Mouse (Mus musculus): ENCODE measurements at regions not wholly inside any gene's neighbourhood (a gene's known extent, or its start where the extent isn't known, plus 50 kb on each side); places are given as distances from the start of the nearest gene placed in this dataset.

DNA sequence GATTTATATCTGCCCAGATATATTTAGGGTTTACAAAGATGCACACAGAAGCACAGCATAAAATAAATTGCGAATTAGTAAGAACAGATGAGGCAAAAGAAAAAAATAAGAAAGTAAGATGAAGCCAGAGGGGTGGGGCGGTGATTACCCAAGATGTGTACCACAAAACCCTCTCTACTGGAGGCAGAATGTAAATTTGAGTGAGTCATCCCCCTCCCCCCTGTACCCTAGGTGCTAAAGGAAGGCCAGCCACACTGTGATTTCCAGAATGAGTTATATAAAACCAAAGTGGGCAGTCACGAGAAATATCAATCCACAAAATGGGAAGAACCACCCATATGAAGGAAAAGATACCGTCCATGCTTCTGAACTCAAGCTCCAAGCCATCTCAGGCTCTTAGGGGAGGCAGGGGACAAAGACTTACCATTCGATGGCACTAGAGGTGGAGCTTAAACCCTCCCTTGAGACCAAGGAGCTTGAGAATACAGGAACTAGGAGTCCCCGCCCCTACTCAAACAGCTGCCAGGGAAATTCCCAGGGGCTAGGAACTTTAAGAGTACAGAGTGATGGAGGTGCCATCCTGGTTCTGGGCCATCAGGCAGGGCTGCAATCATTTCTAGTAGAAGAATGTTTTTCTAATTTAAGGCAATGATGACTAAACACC, 383.8 kb downstream of the Bcor start:
- no peak for TF ChIP-seq POLR2A (IDR thresholded peaks at IDR 0.05; ENCODE audit: low read depth, low read length)
- TF ChIP-seq CTCF (conservative IDR thresholded peaks at IDR 0.05; ENCODE audit: insufficient read depth, insufficient read length, low read depth, low read length) = no peak
- Histone ChIP-seq H3K4me3 (ENCODE audit: insufficient read depth, low read depth, low read length) (no peak overlapping the region), H3K36me3 (ENCODE audit: control insufficient read depth, insufficient read depth, low read length) (no peaks in the 10 kb centered on the region), H3K4me1 (ENCODE audit: control insufficient read depth, insufficient read depth, low read length) (no peaks in the 10 kb centered on the region), H3K27ac (ENCODE audit: insufficient read depth, low read depth, low read length) (no peak overlapping the region), H3K27me3 (replicated peaks; ENCODE audit: control insufficient read depth, insufficient read depth, low read length) (no peaks in the 10 kb centered on the region; the same call in 1 of the 2 replicates)
- no peak for DNase-seq
- 84% methylated on average over 6 of the region's 6 CpGs for WGBS

DNA sequence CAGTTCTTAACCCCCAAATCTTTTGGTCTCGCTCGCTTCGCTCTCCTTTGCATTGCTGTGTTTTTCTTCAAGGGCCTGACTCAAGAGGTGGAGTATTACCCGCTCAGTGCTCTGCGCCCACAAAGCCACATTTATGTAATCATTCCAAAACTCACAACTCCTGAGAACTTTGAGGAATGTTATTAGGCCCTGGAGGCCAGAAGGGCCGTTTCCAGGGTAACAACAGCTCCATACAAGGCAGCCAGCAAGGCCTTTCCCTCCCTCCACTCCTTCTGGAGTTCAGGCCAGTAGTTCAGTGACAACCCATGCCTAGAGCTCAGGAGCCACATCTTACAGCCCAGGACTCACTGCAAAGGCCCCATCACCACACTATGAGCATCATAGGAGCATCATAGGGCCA, 365.1 kb downstream of the Bcor start:
- Histone ChIP-seq H3K27ac (ENCODE audit: insufficient read depth, low read depth, low read length) (no peak overlapping the region), H3K36me3 (ENCODE audit: control insufficient read depth, insufficient read depth, low read length) (no peaks in the 10 kb centered on the region), H3K4me1 (ENCODE audit: control insufficient read depth, insufficient read depth, low read length) (no peaks in the 10 kb centered on the region), H3K27me3 (replicated peaks; ENCODE audit: control insufficient read depth, insufficient read depth, low read length) (no peaks in the 10 kb centered on the region), H3K4me3 (ENCODE audit: insufficient read depth, low read depth, low read length) (no peak overlapping the region)
- TF ChIP-seq CTCF (conservative IDR thresholded peaks at IDR 0.05; ENCODE audit: insufficient read depth, insufficient read length, low read depth, low read length) = no peak
- no peak for TF ChIP-seq POLR2A (IDR thresholded peaks at IDR 0.05; ENCODE audit: low read depth, low read length)
- peak; percentile 54 for DNase-seq
- WGBS = 57% methylated on average over 6 of the region's 6 CpGs

DNA sequence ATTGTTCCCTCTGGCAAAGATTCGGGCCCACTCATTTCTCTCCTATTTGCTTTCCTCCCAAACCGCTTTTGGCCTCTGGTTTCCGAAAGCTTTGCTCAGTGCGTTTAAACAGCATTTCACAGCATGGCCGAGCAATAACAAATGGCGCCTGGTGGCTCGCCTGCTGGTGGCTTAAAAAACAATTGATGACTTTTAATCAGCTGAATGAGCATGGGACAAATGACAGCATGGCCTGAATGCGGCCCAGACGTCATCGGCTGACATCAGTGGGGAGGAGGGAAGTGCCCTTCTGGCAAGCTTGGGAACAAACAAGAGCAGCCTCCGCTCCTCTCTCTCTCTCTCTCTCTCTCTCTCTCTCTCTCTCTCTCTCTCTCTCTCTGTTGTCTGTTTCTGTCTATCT, 362.3 kb downstream of the Bcor start:
- Histone ChIP-seq H3K27ac (ENCODE audit: insufficient read depth, low read depth, low read length) (no peak overlapping the region), H3K36me3 (ENCODE audit: control insufficient read depth, insufficient read depth, low read length) (no peaks in the 10 kb centered on the region), H3K27me3 (replicated peaks; ENCODE audit: control insufficient read depth, insufficient read depth, low read length) (no peaks in the 10 kb centered on the region), H3K4me1 (ENCODE audit: control insufficient read depth, insufficient read depth, low read length) (no peaks in the 10 kb centered on the region), H3K4me3 (ENCODE audit: insufficient read depth, low read depth, low read length) (no peak overlapping the region)
- DNase-seq = peak; percentile 34
- no peak for TF ChIP-seq POLR2A (IDR thresholded peaks at IDR 0.05; ENCODE audit: low read depth, low read length)
- TF ChIP-seq CTCF (conservative IDR thresholded peaks at IDR 0.05; ENCODE audit: insufficient read depth, insufficient read length, low read depth, low read length) = no peak
- WGBS = 72% methylated on average over 11 of the region's 11 CpGs

DNA sequence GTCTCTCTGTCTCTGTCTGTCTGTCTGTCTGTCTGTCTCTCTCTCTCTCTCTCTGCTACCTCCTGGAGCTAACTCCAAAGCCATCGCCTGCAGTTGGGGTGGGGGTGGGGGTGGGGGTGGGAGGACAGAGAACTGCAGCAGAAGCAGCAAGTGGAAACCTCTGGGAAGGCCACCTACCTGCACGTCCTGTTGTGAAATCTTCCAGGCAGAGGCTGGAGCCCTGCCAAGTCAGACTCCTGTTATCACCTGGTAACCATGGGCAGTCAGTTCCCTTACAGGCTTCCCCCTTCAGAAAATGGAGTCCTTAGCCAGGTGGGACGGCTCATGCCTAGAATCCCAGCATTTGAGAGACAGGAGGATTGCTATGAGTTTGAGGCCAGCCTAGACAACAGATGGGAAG, 361.8 kb downstream of the Bcor start:
- 58% methylated on average over 3 of the region's 3 CpGs for WGBS

DNA sequence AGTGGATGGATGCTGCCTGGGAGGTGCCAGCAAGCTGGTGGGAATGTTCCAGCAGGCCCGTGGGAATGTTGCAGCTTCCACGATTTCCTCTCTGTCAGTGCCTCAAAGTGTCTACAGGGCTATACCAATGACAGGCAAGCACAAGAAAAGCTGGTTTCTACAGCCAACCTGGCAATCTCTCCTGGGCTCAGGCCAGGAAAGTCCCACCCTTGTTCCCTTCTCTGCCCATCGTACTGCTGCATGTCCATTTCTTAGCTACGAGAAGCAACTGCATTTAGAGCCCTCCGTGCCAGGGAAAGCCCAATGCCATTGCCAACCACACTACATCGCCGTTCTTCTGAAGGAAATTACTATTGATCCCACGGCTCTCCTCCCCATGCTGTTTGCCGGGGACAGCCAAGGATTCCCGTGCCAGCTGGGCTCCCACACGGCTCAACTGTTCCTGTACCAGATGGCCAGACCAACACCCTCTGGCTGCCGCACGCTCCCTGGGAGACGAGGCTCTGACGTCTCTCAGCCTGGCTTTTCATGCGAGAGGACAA, 359.7 kb downstream of the Bcor start:
- Histone ChIP-seq H3K4me3 (ENCODE audit: insufficient read depth, low read depth, low read length) (no peak overlapping the region), H3K36me3 (ENCODE audit: control insufficient read depth, insufficient read depth, low read length) (no peaks in the 10 kb centered on the region), H3K27ac (ENCODE audit: insufficient read depth, low read depth, low read length) (no peak overlapping the region), H3K27me3 (replicated peaks; ENCODE audit: control insufficient read depth, insufficient read depth, low read length) (no peaks in the 10 kb centered on the region), H3K4me1 (ENCODE audit: control insufficient read depth, insufficient read depth, low read length) (no peaks in the 10 kb centered on the region)
- TF ChIP-seq CTCF (conservative IDR thresholded peaks at IDR 0.05; ENCODE audit: insufficient read depth, insufficient read length, low read depth, low read length) (no peak), POLR2A (IDR thresholded peaks at IDR 0.05; ENCODE audit: low read depth, low read length) (no peak)
- DNase-seq = no peak
- WGBS = 77% methylated on average over 16 of the region's 16 CpGs

More for the DNA sequence above, 361.8 kb downstream of the Bcor start:
- Histone ChIP-seq H3K27ac (ENCODE audit: insufficient read depth, low read depth, low read length) (no peak overlapping the region), H3K4me1 (ENCODE audit: control insufficient read depth, insufficient read depth, low read length) (no peaks in the 10 kb centered on the region), H3K36me3 (ENCODE audit: control insufficient read depth, insufficient read depth, low read length) (no peaks in the 10 kb centered on the region), H3K4me3 (ENCODE audit: insufficient read depth, low read depth, low read length) (no peak overlapping the region), H3K27me3 (replicated peaks; ENCODE audit: control insufficient read depth, insufficient read depth, low read length) (no peaks in the 10 kb centered on the region)
- no peak for DNase-seq
- TF ChIP-seq POLR2A (IDR thresholded peaks at IDR 0.05; ENCODE audit: low read depth, low read length) (no peak), CTCF (conservative IDR thresholded peaks at IDR 0.05; ENCODE audit: insufficient read depth, insufficient read length, low read depth, low read length) (no peak)

DNA sequence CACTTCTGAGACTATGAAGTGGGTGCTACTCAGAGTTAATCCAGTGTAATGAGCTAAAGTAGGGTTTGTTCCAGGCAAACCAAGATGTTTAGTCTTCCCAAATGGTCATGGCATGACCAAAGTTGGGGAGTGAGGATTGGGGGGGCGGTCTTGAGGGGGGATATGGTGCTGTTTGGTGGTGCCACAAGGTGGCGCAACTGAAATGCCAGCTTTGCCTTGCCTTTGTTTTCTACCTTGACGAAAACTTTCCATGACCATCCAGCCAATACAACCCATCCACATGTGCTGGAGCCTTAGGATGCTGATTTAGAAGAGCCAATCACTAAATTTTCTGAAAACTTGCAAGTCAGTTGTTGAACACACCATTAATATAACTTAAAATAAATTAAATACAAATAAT, 358.9 kb downstream of the Bcor start:
- Histone ChIP-seq H3K4me1 (ENCODE audit: control insufficient read depth, insufficient read depth, low read length) (no peaks in the 10 kb centered on the region), H3K36me3 (ENCODE audit: control insufficient read depth, insufficient read depth, low read length) (no peaks in the 10 kb centered on the region), H3K4me3 (ENCODE audit: insufficient read depth, low read depth, low read length) (no peak overlapping the region), H3K27me3 (replicated peaks; ENCODE audit: control insufficient read depth, insufficient read depth, low read length) (no peaks in the 10 kb centered on the region), H3K27ac (ENCODE audit: insufficient read depth, low read depth, low read length) (no peak overlapping the region)
- whole genome bisulfite sequencing = 66% methylated on average over 3 of the region's 3 CpGs
- no peak for DNase-seq
- TF ChIP-seq POLR2A (IDR thresholded peaks at IDR 0.05; ENCODE audit: low read depth, low read length) (no peak), CTCF (conservative IDR thresholded peaks at IDR 0.05; ENCODE audit: insufficient read depth, insufficient read length, low read depth, low read length) (peak; percentile 31; the same call in 1 of the 2 replicates)

DNA sequence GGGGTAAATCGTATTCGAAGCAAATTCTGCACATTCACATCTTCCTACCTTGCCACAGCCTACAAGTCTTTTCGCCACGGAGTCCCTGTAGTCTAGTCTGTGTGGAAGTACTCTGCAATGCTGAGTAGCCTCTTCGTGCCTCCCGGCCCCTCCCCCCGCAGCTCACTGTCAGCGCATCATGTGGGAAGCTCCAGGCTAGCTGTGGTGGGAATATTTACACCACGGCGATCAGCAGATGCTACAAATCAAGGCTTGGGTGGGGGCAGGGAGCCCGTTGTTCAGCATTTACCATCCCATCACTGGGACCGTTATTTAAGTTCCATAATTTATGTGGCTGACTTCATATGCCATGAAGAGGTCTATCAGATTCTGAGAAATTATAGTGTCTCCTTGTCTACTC, 358.5 kb downstream of the Bcor start:
- no peaks in the 10 kb centered on the region for H3K27me3 ChIP-seq (replicated peaks; ENCODE audit: control insufficient read depth, insufficient read depth, low read length)
- no peak for DNase-seq
- H3K27ac ChIP-seq (ENCODE audit: insufficient read depth, low read depth, low read length) = no peak overlapping the region
- H3K36me3 ChIP-seq (ENCODE audit: control insufficient read depth, insufficient read depth, low read length) = no peaks in the 10 kb centered on the region
- WGBS = 56% methylated on average over 12 of the region's 12 CpGs
- H3K4me3 ChIP-seq (ENCODE audit: insufficient read depth, low read depth, low read length) = no peak overlapping the region
- TF ChIP-seq POLR2A (IDR thresholded peaks at IDR 0.05; ENCODE audit: low read depth, low read length) (no peak), CTCF (conservative IDR thresholded peaks at IDR 0.05; ENCODE audit: insufficient read depth, insufficient read length, low read depth, low read length) (no peak)
- no peaks in the 10 kb centered on the region for H3K4me1 ChIP-seq (ENCODE audit: control insufficient read depth, insufficient read depth, low read length)
